ENCODE assay signal across 10 mouse cellular contexts in the genomic region with DNA sequence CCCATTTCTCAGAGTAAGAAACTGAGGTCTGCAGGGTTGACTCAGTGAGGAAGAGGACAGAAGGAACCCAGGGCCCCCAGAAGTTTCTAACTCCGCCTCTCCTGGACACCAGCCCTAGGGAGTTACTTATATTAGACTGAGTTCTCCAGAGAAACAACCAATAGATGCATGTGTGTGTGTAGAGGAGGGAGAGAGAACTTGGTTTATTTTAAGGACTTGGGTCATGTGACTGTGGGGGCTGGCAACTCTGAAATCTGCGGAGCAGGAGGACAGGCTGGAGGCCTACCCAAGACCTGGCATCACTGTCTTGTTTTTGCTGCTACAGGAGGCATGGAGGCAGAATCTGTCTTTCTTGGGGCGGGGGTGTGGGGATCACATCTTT. TPM values are rescaled to one million over a fixed set of nuclear protein-coding genes. Genes with fewer than 3 reads are reported as not detected.
A peak's percentile ranks its signal among the peaks of the same experiment; 100 is the strongest.
DNase-seq lines count a peak whose midpoint lies in the region; ATAC-seq lines count a peak whose summit lies in the region.
"Had no signal": no experiment of that assay in that cellular context is flagged by ENCODE, and none has a peak within 500 bp of the region (broad histone marks: within the 10 kb centered on the region; RNA-seq: fewer than 3 reads in every experiment).

No protein-coding gene starts in this region.

- H3K4me2 ChIP-seq in stomach, embryonic 16.5 days (ENCODE audit: low read depth, low read length) = no peak overlapping the region
- H3K4me2 ChIP-seq in neural tube, embryonic 15.5 days = no peak overlapping the region
- H3K4me2 ChIP-seq: embryonic facial prominence, embryonic 15.5 days had no signal

- 65% methylated on average over 3 of the region's 3 CpGs for WGBS in stomach, embryonic 16.5 days
- 89% methylated on average over 3 of the region's 3 CpGs for WGBS in neural tube, embryonic 15.5 days

- no peak overlapping the region for H3K9ac ChIP-seq in stomach, embryonic 16.5 days (ENCODE audit: low read length)
- no peak overlapping the region for H3K9ac ChIP-seq in neural tube, embryonic 15.5 days (replicated peaks)
- H3K9ac ChIP-seq: embryonic facial prominence, embryonic 15.5 days had no signal

- DNase-seq in layer of hippocampus, adult 9-11 months = peak; percentile 80
- no peak for DNase-seq in layer of hippocampus, postnatal 10 days (ENCODE audit: low spot score in 2 of 2)
- DNase-seq in heart, adult 9 months (ENCODE audit: low spot score in 2 of 2) = peak; percentile 56
- peak; percentile 37 to 38 for DNase-seq in kidney, postnatal 36 days
- DNase-seq in thymus, adult 18-20 months = no peak
- no peak for DNase-seq in gastrocnemius, adult 18-20 months (ENCODE audit: low spot score)

- H3K27me3 ChIP-seq in stomach, embryonic 16.5 days (ENCODE audit: control insufficient read depth, insufficient read depth, low read length) = no peaks in the 10 kb centered on the region
- no peaks in the 10 kb centered on the region for H3K27me3 ChIP-seq in neural tube, embryonic 15.5 days (replicated peaks)
- H3K27me3 ChIP-seq: embryonic facial prominence, embryonic 15.5 days had no signal

- no peaks in the 10 kb centered on the region for H3K36me3 ChIP-seq in stomach, embryonic 16.5 days (ENCODE audit: control insufficient read depth, insufficient read depth, low read length)
- H3K36me3 ChIP-seq in neural tube, embryonic 15.5 days = no peaks in the 10 kb centered on the region
- H3K36me3 ChIP-seq: embryonic facial prominence, embryonic 15.5 days; G1E had no signal

- no peaks in the 10 kb centered on the region for H3K9me3 ChIP-seq in stomach, embryonic 16.5 days (replicated peaks; ENCODE audit: control insufficient read depth, low read length)
- H3K9me3 ChIP-seq in neural tube, embryonic 15.5 days (replicated peaks) = no peaks in the 10 kb centered on the region
- H3K9me3 ChIP-seq: embryonic facial prominence, embryonic 15.5 days; G1E had no signal

- 0 out of 2 replicates have a peak, but pooled peaks have one; percentile 47 for ATAC-seq in stomach, embryonic 16.5 days (ENCODE audit: insufficient read depth, low FRiP score)
- ATAC-seq in neural tube, embryonic 15.5 days (ENCODE audit: low FRiP score) = no peak

- H3K4me1 ChIP-seq in stomach, embryonic 16.5 days (ENCODE audit: control insufficient read depth, insufficient read depth, low read length) = peaks cover 19% of the 10 kb centered on the region
- H3K4me1 ChIP-seq in neural tube, embryonic 15.5 days = peaks cover 14% of the 10 kb centered on the region

- no peak overlapping the region for H3K27ac ChIP-seq in stomach, embryonic 16.5 days (ENCODE audit: low read length)
- H3K27ac ChIP-seq in neural tube, embryonic 15.5 days (replicated peaks) = no peak overlapping the region
- H3K27ac ChIP-seq: embryonic facial prominence, embryonic 15.5 days had no signal

- H3K4me3 ChIP-seq in stomach, embryonic 16.5 days (replicated peaks; ENCODE audit: low read length) = no peak overlapping the region
- H3K4me3 ChIP-seq in neural tube, embryonic 15.5 days (replicated peaks) = no peak overlapping the region
- H3K4me3 ChIP-seq: embryonic facial prominence, embryonic 15.5 days had no signal

RNA-seq across cellular contexts. Expression of gene Lrrc75a, which starts 11.5 kb away (rescaled TPM):
- total RNA-seq in layer of hippocampus, postnatal 10 days (2021) = 10 to 100 TPM; 10.7 to 11.3 TPM
- 5.3 and 5.6 TPM in 2 replicates for polyA plus RNA-seq in stomach, embryonic 16.5 days (2015; fragmentation: Nextera tagmentation; extraction: Ambion mirVana)
- polyA plus RNA-seq in neural tube, embryonic 15.5 days (2015; fragmentation: Nextera tagmentation; extraction: Ambion mirVana) = 8.2 and 8.5 TPM in 2 replicates
- total RNA-seq in gastrocnemius, adult 18-20 months (2021) = 1 to 10 TPM; 3.2 to 3.5 TPM

RNA-seq across cellular contexts. Expression of gene Mmgt2, which starts 11.6 kb away (rescaled TPM):
- 10 to 100 TPM; 19.1 to 23.4 TPM for total RNA-seq in layer of hippocampus, postnatal 10 days (2021)
- polyA plus RNA-seq in stomach, embryonic 16.5 days (2015; fragmentation: Nextera tagmentation; extraction: Ambion mirVana) = 39.6 and 42.1 TPM in 2 replicates
- 23.2 and 30.8 TPM in 2 replicates for polyA plus RNA-seq in neural tube, embryonic 15.5 days (2015; fragmentation: Nextera tagmentation; extraction: Ambion mirVana)
- 1 to 10 TPM; 3.3 to 3.6 TPM for total RNA-seq in gastrocnemius, adult 18-20 months (2021)

Comparison
In these comparisons a context has a peak if more than half of its experiments do, and no peak if none do; other contexts are left out.
1. DNase-seq: peak in layer of hippocampus, adult 9-11 months (single experiment), heart, adult 9 months (2 of 2) and kidney, postnatal 36 days (2 of 2); none in layer of hippocampus, postnatal 10 days (0 of 2), thymus, adult 18-20 months (0 of 2) and gastrocnemius, adult 18-20 months (single experiment).
2. RNA of gene Mmgt2, which starts 11.6 kb away (total RNA-seq): 19.1 to 23.4 TPM in layer of hippocampus, postnatal 10 days; 3.3 to 3.6 TPM in gastrocnemius, adult 18-20 months; every median in the first group is over 4 times any median in the second.